Mouse (Mus musculus): Measurements from ENCODE around the gene Pde4d.

Pde4d gene

DNA sequence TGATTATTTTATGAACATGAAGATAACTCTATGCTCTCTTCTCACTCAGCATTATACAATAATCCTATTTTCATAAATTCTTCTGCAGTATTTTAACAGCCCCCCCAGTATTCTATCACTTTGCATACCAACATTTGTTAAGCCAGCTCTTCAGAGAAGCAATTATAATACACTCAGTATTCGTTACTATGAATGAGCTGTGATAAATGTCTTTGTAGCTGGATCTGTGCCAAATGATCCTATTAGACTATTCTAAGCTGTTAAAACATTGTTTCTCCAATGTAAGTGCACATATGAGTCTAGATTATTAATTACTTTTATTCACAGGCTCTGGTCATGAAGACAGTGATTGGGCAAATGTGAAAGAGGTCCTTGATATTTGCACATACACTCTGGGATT is 575.0 kb downstream of the Pde4d start:
- DNase-seq (ENCODE audit: low spot score in 2 of 2), result no peak

- peak; percentile 32 to 50 for DNase-seq (ENCODE audit: low spot score in 2 of 2)
These were observed 597.4 kb downstream of the Pde4d start for GRCm38 (mm10) chr13:109047126-109047525.

DNA sequence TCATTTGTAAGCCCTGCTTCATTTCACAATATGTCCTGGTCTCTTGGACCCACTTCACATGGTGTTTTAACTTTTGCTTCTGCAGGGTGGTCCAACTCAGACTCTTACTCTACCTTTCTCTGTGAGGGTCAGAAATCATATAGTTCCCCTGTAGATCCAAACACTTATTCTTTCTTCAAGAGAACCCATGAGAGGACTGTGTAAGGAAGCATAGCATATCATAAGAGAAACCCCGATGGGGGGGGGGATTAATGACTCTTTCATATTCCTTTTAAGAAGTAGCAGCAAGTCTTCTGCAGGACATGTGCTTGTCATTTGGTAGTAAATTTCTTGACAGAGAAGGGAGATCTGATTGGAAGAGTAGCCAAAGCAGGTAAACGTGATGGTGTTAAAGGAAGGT is 603.1 kb downstream of the Pde4d start:
- DNase-seq (ENCODE audit: low spot score in 2 of 2), result no peak

- DNase-seq (ENCODE audit: low spot score in 2 of 2), result peak; percentile 38 to 67
These were observed 603.7 kb downstream of the Pde4d start for GRCm38 (mm10) chr13:109053242-109054018.

- DNase-seq (ENCODE audit: low spot score in 2 of 2), result no peak
These were observed 608.3 kb downstream of the Pde4d start for GRCm38 (mm10) chr13:109058045-109058444.

DNA sequence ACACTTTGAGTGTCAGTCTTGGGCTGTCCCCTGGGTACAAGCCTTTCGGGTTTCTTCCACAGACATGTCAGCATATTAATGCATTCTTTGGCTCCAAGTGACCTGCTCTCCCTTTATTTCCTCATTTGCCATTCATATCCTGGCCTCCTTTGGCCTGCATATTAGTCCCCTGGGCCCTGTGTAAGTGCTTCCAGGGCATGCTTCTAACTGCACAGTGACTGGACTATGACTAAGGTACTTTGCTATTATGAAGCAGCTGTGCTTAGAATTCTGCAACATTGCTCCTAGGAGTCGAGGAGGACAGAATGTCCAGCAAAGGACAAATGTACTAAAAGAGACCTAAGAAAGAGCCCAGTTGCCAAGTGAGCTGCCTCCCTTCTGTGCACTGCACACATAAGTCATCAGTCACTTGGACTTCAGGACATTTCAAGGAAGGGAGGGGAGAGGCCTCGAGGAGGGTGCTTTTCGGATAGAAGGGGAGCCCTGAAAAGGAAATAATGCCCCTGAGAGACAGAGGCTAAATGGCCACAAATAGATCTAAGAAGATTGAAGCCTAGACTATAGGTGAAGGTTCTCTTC is 616.9 kb downstream of the Pde4d start:
- no peak for DNase-seq (ENCODE audit: low spot score in 2 of 2)

DNA sequence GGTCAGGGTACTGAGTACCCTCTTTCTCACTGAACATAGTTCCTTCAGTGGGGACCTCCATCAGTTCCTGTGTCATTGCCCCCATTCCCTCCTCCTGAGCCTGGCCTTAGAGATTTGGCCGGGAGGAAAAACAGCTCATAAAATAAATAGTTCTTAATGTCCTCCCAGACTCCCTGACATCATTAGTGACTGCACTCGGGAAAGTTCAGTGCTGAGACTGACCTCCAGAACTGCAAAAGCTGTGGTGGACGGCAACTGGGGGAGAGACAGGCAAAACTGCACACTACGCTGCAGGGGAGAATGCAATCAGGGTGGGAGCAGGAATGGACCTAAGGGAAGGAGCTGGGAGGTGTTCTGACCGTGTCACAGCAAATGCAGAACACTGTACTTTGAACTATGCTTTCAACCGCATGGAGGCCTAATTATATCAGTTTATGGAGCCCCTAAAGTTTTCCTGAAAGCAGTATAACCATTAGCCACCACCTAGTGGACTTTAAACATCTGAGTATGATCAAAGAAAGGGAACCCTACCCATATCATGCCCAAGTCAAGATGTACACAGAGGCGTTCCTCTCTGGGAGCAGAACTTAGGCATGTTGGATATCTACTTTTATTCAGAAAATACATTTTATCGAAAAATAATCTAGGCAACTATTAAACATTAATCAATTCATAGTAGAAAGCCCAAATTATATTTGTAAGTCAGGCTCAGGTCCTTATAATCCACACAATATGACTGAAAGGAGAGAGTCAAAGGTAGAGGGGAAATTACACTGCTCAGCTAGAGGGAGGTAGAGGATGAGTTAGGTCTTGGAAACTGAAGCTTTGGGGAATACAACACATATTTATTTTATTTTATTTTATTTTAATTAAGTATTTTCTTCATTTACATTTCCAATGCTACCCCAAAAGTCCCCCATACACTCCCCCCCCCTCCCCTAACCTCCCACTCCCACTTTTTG is 618.8 kb downstream of the Pde4d start:
- DNase-seq (ENCODE audit: low spot score in 2 of 2), result no peak

DNA sequence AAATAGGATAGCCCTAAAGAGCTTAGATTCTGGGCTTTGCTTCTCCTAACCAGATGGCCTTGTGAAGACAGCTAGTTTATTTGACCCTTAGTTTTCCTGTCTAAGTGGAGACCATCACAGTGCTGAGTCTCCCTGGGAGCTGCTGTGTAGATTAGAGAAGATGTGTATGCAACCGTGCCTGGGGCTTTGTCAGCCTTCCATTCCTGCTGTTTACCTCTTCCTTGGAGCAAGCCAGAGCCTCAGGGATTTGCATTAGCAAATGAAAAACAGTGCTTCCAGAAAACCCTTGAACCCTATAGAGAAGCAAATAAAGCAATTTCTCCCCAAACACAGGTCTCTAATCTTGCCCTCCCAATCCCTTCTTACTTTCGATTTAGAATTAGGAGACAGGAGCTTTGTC is 623.6 kb downstream of the Pde4d start:
- DNase-seq (ENCODE audit: low spot score in 2 of 2), result no peak

DNA sequence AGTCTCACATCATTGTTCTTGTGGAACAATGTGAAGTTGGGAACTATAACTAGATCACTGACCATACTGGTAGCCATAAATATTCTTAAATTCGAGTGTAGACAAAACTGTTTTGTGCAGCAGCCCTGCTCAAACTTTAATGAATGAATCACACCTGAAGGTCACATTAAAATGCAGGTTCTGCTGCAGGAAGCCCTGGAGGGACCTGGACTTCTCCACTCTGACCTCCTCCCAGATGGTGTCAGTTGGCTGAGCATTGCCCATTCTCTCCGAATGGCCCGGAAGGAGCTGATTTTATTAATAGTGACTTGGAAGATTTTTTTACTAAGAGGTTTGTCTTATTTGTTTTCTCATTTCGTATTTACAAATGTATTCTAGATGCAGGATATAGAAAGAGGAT is 624.3 kb downstream of the Pde4d start:
- DNase-seq (ENCODE audit: low spot score in 2 of 2), result no peak

GRCm38 (mm10) chr13:109092654-109093053 is 642.9 kb downstream of the Pde4d start:
- no peak for DNase-seq (ENCODE audit: low spot score in 2 of 2)

DNA sequence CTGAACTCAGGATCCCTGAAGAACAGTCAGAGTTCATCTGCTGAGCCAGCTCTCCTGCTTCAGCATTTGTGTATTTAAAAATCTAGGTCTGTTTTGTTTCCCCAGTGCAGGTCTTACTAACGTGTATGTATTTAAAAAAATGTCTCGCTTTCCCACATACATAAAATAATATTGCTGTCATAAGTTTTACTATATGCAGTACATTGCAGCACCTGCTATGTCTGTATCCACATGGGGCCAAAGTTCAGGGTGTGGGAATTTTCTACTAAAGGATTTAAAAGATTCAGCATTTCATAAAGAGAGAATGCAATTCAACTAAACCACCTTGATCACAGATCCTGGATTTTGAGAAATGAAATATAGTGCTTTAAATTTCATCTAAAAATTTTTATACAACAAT is 646.9 kb downstream of the Pde4d start:
- DNase-seq (ENCODE audit: low spot score in 2 of 2), result no peak

DNA sequence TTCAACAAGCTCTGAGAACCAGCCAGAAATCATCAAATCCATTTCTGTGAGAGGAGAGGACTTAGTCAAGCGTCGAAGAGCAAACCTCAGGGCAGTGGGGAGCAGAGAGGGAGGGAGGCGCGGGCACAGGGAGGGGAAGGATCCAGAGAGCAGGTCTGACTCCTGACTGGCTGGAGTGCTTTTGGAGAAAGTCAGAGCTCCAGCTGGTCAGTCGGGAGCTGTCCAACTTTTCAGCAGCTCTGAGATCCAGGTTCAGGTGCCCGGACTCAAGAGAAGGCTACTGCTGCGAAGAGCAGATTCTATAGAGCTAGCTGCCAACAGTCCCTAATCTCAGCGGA is 666.2 kb downstream of the Pde4d start:
- DNase-seq (ENCODE audit: low spot score in 2 of 2), result no peak

DNA sequence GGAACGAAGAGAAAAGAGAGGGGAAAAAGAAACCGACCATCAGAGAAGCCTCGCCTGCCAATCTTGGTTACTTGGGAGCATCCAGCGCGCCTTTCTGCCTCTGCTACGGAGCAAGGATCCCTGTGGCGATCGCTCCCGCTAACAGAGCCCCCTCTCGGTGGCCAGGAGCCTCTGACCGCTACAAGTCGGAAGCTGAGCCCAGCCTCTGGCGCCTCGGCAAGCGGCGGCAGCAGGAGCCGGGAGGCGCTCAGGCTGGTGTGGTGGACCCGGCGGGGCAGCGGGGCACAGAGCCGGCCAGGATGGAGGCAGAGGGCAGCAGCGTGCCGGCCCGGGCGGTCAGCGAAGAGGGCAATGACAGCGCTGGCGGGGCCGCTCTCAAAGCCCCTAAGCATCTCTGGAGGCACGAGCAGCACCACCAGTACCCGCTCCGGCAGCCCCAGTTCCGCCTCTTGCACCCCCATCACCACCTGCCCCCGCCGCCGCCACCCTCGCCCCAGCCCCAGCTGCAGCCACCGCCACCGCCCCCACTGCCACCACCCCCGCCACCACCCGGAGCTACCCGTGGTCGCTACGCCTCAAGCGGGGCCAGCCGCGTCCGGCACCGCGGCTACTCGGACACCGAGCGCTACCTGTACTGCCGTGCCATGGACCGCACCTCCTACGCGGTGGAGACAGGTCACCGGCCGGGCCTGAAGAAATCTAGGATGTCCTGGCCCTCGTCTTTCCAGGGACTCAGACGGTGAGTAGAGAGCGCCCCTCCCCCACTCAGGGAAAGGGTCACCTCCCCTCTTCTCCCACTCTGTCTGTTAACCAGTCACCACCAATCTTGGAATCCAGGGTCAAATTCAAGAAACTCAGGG is 666.8 kb downstream of the Pde4d start:
- DNase-seq (ENCODE audit: low spot score in 2 of 2), result peak; percentile 37 to 65

GRCm38 (mm10) chr13:109117210-109117791 is 667.6 kb downstream of the Pde4d start:
- peak; percentile 5 to 16 for DNase-seq (ENCODE audit: low spot score in 2 of 2)

DNA sequence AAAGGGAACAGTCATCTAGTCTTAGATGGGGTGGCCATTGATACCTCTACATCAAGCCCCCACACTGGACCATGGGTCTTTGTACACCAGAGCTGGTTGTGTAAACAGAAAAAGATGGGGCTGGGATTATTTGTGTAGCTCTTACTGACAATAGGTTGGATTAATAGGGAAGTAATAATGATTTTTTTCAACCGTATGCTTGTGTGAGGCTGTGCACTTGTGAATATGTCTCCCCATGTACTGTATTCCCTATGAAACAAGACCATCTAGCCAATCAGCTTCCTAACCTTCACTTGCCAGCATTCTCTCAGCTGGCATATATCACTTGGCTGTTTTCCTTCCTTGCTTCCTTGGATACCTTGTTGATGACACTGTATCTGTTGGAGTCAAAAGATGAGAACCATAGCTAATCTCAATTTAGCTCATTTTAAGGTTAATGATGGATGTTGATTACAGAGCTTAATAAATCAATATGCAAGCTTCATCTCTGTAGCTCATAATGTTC is 668.6 kb downstream of the Pde4d start:
- DNase-seq (ENCODE audit: low spot score in 2 of 2), result no peak

DNA sequence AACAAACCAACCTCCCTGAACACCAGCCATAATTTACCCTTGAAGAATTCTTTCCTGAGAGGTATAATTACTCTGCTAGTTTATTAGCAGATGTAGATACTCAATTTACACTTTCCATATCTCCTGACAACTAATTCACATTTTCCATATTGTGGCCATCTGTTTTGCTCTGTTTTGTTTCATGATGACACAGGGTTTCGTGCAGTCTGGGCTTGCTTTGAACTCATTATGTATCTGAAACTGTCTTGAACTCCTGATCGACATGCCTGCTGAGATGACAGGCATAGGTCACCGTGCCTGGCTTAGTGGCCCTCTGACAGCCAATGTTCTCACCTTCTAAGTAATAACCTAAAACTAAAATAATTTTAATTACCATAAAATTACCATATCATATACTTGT is 672.1 kb downstream of the Pde4d start:
- DNase-seq (ENCODE audit: low spot score in 2 of 2), result no peak

- DNase-seq (ENCODE audit: low spot score in 2 of 2), result no peak
These were observed 686.7 kb downstream of the Pde4d start for GRCm38 (mm10) chr13:109136405-109136804.

- no peak for DNase-seq (ENCODE audit: low spot score in 2 of 2)
These were observed 709.0 kb downstream of the Pde4d start for GRCm38 (mm10) chr13:109158703-109159102.

- DNase-seq (ENCODE audit: low spot score in 2 of 2), result no peak
These were observed 719.0 kb downstream of the Pde4d start for GRCm38 (mm10) chr13:109168556-109169334.

DNA sequence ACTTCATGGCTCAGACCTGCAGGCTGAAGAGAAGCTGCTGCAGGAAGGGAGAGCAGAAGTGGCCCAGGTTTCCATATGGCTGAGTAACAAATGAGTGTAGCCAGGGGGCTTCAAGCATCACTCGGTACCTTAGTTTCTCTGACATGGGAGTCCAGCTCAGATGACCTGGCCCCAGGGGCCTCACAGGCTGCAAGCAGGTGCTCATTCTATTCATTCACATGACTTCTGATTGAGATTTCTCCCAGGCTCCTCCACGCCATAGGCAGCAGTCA is 719.5 kb downstream of the Pde4d start:
- no peak for DNase-seq (ENCODE audit: low spot score in 2 of 2)

Data from frontal cortex, postnatal 10 days (tissue).